Mouse (Mus musculus): ENCODE data around the gene Prf1. TPM values are rescaled to one million over a fixed set of nuclear protein-coding genes. Genes with fewer than 3 reads are reported as not detected.

Gene Prf1
- polyA plus RNA-seq, 1 experiment from 2014 or later = not detected

GRCm38 (mm10) chr10:61340247-61340646 is 42.6 kb downstream of the Prf1 start:
- Histone ChIP-seq H3K9me3 (no peaks in the 10 kb centered on the region), H3K4me1 (peaks cover 11% of the 10 kb centered on the region), H3K36me3 (peaks cover 68% of the 10 kb centered on the region), H3K27ac (replicated peaks) (no peak overlapping the region), H3K4me2 (no peak overlapping the region), H3K27me3 (replicated peaks) (no peaks in the 10 kb centered on the region), H3K4me3 (no peak overlapping the region), H3K9ac (no peak overlapping the region)
- ATAC-seq (ENCODE audit: extremely low read depth, insufficient number of reproducible peaks, low FRiP score, low TSS enrichment) = no peak
- 74% methylated on average over 9 of the region's 9 CpGs for WGBS

GRCm38 (mm10) chr10:61341045-61341444 is 43.4 kb downstream of the Prf1 start:
- Histone ChIP-seq H3K36me3 (peaks cover 65% of the 10 kb centered on the region), H3K4me2 (no peak overlapping the region), H3K4me3 (no peak overlapping the region), H3K27me3 (replicated peaks) (no peaks in the 10 kb centered on the region), H3K9ac (no peak overlapping the region), H3K4me1 (peaks cover 19% of the 10 kb centered on the region), H3K9me3 (no peaks in the 10 kb centered on the region), H3K27ac (replicated peaks) (no peak overlapping the region)
- no peak for ATAC-seq (ENCODE audit: extremely low read depth, insufficient number of reproducible peaks, low FRiP score, low TSS enrichment)
- 87% methylated on average over 5 of the region's 5 CpGs for WGBS

- no peak for ATAC-seq (ENCODE audit: extremely low read depth, insufficient number of reproducible peaks, low FRiP score, low TSS enrichment)
- Histone ChIP-seq H3K36me3 (peaks cover 65% of the 10 kb centered on the region), H3K9me3 (no peaks in the 10 kb centered on the region), H3K9ac (no peak overlapping the region), H3K4me1 (peaks cover 24% of the 10 kb centered on the region), H3K27me3 (replicated peaks) (no peaks in the 10 kb centered on the region), H3K4me2 (no peak overlapping the region), H3K27ac (replicated peaks) (no peak overlapping the region), H3K4me3 (no peak overlapping the region)
- whole genome bisulfite sequencing = 68% methylated on average over 6 of the region's 6 CpGs
Measured at GRCm38 (mm10) chr10:61341557-61341956, 43.9 kb downstream of the Prf1 start.

GRCm38 (mm10) chr10:61342750-61343149 is 45.1 kb downstream of the Prf1 start:
- H3K36me3 ChIP-seq = peaks cover 70% of the 10 kb centered on the region
- WGBS = 87% methylated on average over 13 of the region's 13 CpGs
- ATAC-seq (ENCODE audit: extremely low read depth, insufficient number of reproducible peaks, low FRiP score, low TSS enrichment) = no peak

GRCm38 (mm10) chr10:61343950-61344349 is 46.3 kb downstream of the Prf1 start:
- H3K9me3 ChIP-seq = no peaks in the 10 kb centered on the region
- ATAC-seq (ENCODE audit: extremely low read depth, insufficient number of reproducible peaks, low FRiP score, low TSS enrichment) = no peak
- peaks cover 72% of the 10 kb centered on the region for H3K36me3 ChIP-seq

More at GRCm38 (mm10) chr10:61342750-61343149, 45.1 kb downstream of the Prf1 start:
- Histone ChIP-seq H3K27me3 (replicated peaks) (peaks cover 11% of the 10 kb centered on the region; the same call in 1 of the 2 replicates), H3K4me2 (no peak overlapping the region), H3K4me1 (peaks cover 35% of the 10 kb centered on the region), H3K9me3 (no peaks in the 10 kb centered on the region), H3K4me3 (no peak overlapping the region), H3K27ac (replicated peaks) (no peak overlapping the region), H3K9ac (no peak overlapping the region)

GRCm38 (mm10) chr10:61345179-61345578 is 47.5 kb downstream of the Prf1 start:
- H3K36me3 ChIP-seq = peaks cover 73% of the 10 kb centered on the region
- ATAC-seq (ENCODE audit: extremely low read depth, insufficient number of reproducible peaks, low FRiP score, low TSS enrichment) = no peak
- H3K4me1 ChIP-seq = peaks cover 35% of the 10 kb centered on the region
- no peak overlapping the region for H3K9ac ChIP-seq
- H3K27ac ChIP-seq (replicated peaks) = no peak overlapping the region
- H3K9me3 ChIP-seq = no peaks in the 10 kb centered on the region; the same call in 1 of the 2 replicates
- H3K4me2 ChIP-seq = no peak overlapping the region
- WGBS = 40% methylated on average over 8 of the region's 8 CpGs
- H3K27me3 ChIP-seq (replicated peaks) = peaks cover 12% of the 10 kb centered on the region
- H3K4me3 ChIP-seq = no peak overlapping the region

More at GRCm38 (mm10) chr10:61343950-61344349, 46.3 kb downstream of the Prf1 start:
- Histone ChIP-seq H3K9ac (no peak overlapping the region), H3K4me3 (no peak overlapping the region), H3K4me2 (no peak overlapping the region), H3K27ac (replicated peaks) (no peak overlapping the region), H3K4me1 (peaks cover 35% of the 10 kb centered on the region), H3K27me3 (replicated peaks) (peaks cover 12% of the 10 kb centered on the region)
- 70% methylated on average over 8 of the region's 8 CpGs for WGBS

GRCm38 (mm10) chr10:61346374-61346773 is 48.7 kb downstream of the Prf1 start:
- no peak for ATAC-seq (ENCODE audit: extremely low read depth, insufficient number of reproducible peaks, low FRiP score, low TSS enrichment)

GRCm38 (mm10) chr10:61351216-61351615 is 53.6 kb downstream of the Prf1 start:
- Histone ChIP-seq H3K4me1 (peaks cover 14% of the 10 kb centered on the region), H3K4me3 (no peak overlapping the region), H3K9ac (no peak overlapping the region), H3K9me3 (no peaks in the 10 kb centered on the region; the same call in 1 of the 2 replicates), H3K36me3 (peaks cover 91% of the 10 kb centered on the region), H3K27me3 (replicated peaks) (peaks cover 12% of the 10 kb centered on the region), H3K27ac (replicated peaks) (no peak overlapping the region), H3K4me2 (no peak overlapping the region)
- no peak for ATAC-seq (ENCODE audit: extremely low read depth, insufficient number of reproducible peaks, low FRiP score, low TSS enrichment)
- 66% methylated on average over 4 of the region's 4 CpGs for WGBS

More at GRCm38 (mm10) chr10:61346374-61346773, 48.7 kb downstream of the Prf1 start:
- Histone ChIP-seq H3K27me3 (replicated peaks) (peaks cover 12% of the 10 kb centered on the region), H3K9me3 (no peaks in the 10 kb centered on the region; the same call in 1 of the 2 replicates), H3K4me3 (no peak overlapping the region), H3K36me3 (peaks cover 73% of the 10 kb centered on the region), H3K27ac (replicated peaks) (peak overlapping the region; percentile 43; the same call in 1 of the 2 replicates), H3K4me2 (no peak overlapping the region), H3K4me1 (peaks cover 35% of the 10 kb centered on the region), H3K9ac (0 out of 2 replicates have a peak overlapping the region, but pooled peaks have one; percentile 11)
- 17% methylated on average over 10 of the region's 10 CpGs for WGBS

Other genes starting within 250 kb of the Prf1 start
- gene Pcbd1, start 208.5 kb upstream of the Prf1 start, polyA plus RNA-seq (2015; fragmentation: Nextera tagmentation; extraction: Ambion mirVana) = 70.7 and 73.7 TPM in 2 replicates
- gene Sgpl1, start 150.1 kb upstream of the Prf1 start, polyA plus RNA-seq (2015; fragmentation: Nextera tagmentation; extraction: Ambion mirVana) = 26.7 and 29.1 TPM in 2 replicates
- not detected in 2 replicates for gene Tbata, start 125.9 kb upstream of the Prf1 start, polyA plus RNA-seq (2015; fragmentation: Nextera tagmentation; extraction: Ambion mirVana)
- gene Adamts14, start 24.4 kb upstream of the Prf1 start, polyA plus RNA-seq (2015; fragmentation: Nextera tagmentation; extraction: Ambion mirVana) = 0.76 and 1.3 TPM in 2 replicates
- gene Pald1, start 85.7 kb downstream of the Prf1 start, polyA plus RNA-seq (2015; fragmentation: Nextera tagmentation; extraction: Ambion mirVana) = 25.9 and 26.6 TPM in 2 replicates
- 0.09 TPM in 1 of 2 replicates, not detected in the other for gene Nodal, start 120.1 kb downstream of the Prf1 start, polyA plus RNA-seq (2015; fragmentation: Nextera tagmentation; extraction: Ambion mirVana)
- gene Eif4ebp2, start 154.8 kb downstream of the Prf1 start, polyA plus RNA-seq (2015; fragmentation: Nextera tagmentation; extraction: Ambion mirVana) = 50.8 and 57.1 TPM in 2 replicates
- gene Lrrc20, start 178.0 kb downstream of the Prf1 start, polyA plus RNA-seq (2015; fragmentation: Nextera tagmentation; extraction: Ambion mirVana) = 12.1 and 13.2 TPM in 2 replicates

All from heart, embryonic 13.5 days (tissue).